Mouse (Mus musculus): ENCODE measurements around the gene Bms1. TPM values are rescaled to one million over a fixed set of nuclear protein-coding genes. Genes with fewer than 3 reads are reported as not detected.

Gene Bms1
- 54.8 TPM for total RNA-seq (2023)

DNA sequence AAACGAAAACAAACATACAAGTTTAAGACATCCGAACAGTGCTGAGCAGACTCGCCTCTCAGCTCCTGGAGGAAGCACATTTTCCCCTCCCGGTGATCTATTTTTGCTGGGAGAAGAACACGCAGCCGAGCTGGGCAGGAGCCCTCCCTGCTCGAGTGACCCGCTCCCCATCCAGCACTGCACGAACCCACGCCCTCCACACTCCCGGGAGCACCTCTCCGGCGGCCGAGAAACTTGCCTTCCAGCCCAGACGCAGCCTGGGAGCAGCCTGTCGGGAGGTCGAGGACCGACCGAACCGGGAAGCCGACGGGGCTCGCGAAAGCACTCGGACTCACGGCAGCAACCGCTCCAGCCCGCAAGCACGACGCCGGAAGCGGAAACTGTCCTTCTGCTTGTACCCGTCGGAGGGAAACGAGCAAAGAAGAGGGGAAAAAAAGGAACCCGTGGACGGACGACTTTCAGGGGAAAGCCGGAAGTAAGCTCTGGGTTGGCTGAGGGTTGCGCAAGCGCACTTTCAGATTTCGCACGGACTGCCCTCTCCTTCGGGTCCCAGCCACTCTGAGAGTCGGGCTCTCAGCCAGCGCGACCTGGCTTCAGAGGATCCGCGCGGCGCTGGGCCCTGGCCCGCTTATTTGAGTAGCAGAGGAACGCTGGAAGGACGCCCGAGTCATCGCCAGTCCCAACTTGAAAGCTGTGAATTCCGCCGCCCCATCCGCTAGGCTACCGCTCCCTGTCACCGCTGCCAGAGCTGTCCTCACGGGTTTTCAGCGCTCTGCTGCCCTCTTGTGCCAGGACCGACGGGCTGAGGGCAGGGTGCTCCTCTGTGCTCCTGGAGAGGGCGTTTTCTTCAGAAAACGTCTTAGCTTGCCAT, at the start of gene Bms1:
Bms1 (minus strand) TSS at position 425 of the 871 bp plus-strand sequence.

DNA sequence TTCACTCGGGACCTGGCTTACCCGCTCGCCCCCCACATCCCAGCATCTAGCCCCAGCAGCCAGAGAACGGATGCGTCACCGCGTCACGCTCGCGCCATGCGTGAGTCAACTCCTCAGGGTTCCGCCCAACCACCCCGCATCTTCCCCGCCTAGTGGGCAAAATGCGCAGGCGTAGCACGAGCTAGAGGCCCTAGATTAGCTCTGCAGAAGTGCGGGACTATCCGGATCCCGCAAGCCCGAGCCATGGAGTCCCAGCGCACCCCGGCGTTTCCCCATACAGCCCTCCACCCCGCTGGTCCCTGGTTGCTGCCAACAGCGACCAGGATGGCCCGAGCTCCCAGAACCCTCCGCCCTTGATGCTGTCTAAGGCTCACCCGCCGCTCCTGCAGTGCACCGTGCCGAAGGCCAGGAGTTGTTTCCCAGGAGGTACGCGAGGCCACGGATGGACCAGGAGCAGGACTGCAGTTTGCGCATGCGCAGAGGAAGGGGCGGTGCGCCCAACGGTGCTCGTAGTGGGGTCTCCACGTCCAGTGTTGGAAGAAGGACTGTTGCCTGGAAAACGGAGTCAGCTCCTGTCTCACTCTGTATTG, 35.9 kb upstream of the Bms1 start, which contains the start of gene Zfp248:
Zfp248 (minus strand) TSS at position 487 of the 590 bp plus-strand sequence.

Other genes starting within 250 kb of the Bms1 start
- 0.18 TPM for gene Ret, start 221.8 kb downstream of the Bms1 start, total RNA-seq (2023)
- gene Zfp248, start 36.1 kb upstream of the Bms1 start, total RNA-seq (2023), result 1.5 TPM
- gene Zfp9, start 59.8 kb upstream of the Bms1 start, total RNA-seq (2023), result not detected
- 10.6 TPM for gene Ankrd26, start 142.8 kb upstream of the Bms1 start, total RNA-seq (2023)

All from CD4-positive naive resting alpha-beta T cell, adult 57 days (primary cell).